Mouse (Mus musculus) bone marrow macrophage, adult 2 months (primary cell): ENCODE measurements around the gene Pigg. TPM values are rescaled to one million over a fixed set of nuclear protein-coding genes. Genes with fewer than 3 reads are reported as not detected.

Experiments used
- H3K27ac ChIP-seq: 2 replicates; pipeline ENCODE4 v1.5.1; 2012; ENCODE audit warnings: low read depth, low read length; ENCODE audit not compliant: insufficient read depth
- H3K4me1 ChIP-seq: 2 replicates; pipeline ENCODE4 v1.6.1; 2012; ENCODE audit warnings: low read length; ENCODE audit not compliant: control insufficient read depth, insufficient read depth
- H3K4me3 ChIP-seq: 2 replicates; pipeline ENCODE4 v1.5.1; 2012; ENCODE audit warnings: mild to moderate bottlenecking, low read length, moderate library complexity; ENCODE audit not compliant: insufficient read depth
- CTCF ChIP-seq: IDR thresholded peaks from 2 replicates; pipeline ENCODE4 v1.5.1; 2012; ENCODE audit warnings: low read depth, mild to moderate bottlenecking, low read length, moderate library complexity
- POLR2A ChIP-seq: IDR thresholded peaks from 2 replicates; pipeline ENCODE4 v1.6.1; 2012; ENCODE audit warnings: mild to moderate bottlenecking, low read depth, low read length, borderline replicate concordance
- polyA plus RNA-seq: library from polyadenylated mRNA; stranded (reverse); fragments of >200 nt; gene quantifications from 2 replicates; pipeline ENCODE4 v1.2.4, GENCODE M21; 2012; ENCODE audit not compliant: missing spikeins, insufficient read depth, insufficient read length

Gene Pigg
- polyA plus RNA-seq, 1 experiment: 5.1 TPM

- no peak overlapping the region for H3K4me3 ChIP-seq
- H3K4me1 ChIP-seq: peaks cover 13% of the 10 kb centered on the region
- TF ChIP-seq POLR2A (no peak), CTCF (no peak)
- no peak overlapping the region for H3K27ac ChIP-seq
Observed at GRCm38 (mm10) chr5:108369964-108370363, 57.6 kb downstream of the Pigg start.

- TF ChIP-seq POLR2A (no peak), CTCF (no peak)
- Histone ChIP-seq H3K4me1 (peaks cover 21% of the 10 kb centered on the region), H3K27ac (no peak overlapping the region), H3K4me3 (no peak overlapping the region)
Observed at GRCm38 (mm10) chr5:108374079-108374478, 61.7 kb downstream of the Pigg start.

GRCm38 (mm10) chr5:108376059-108376458 lies 63.6 kb downstream of the Pigg start:
- no peak for TF ChIP-seq CTCF
- no peak for TF ChIP-seq POLR2A
- H3K27ac ChIP-seq: no peak overlapping the region
- peaks cover 21% of the 10 kb centered on the region for H3K4me1 ChIP-seq
- no peak overlapping the region for H3K4me3 ChIP-seq

- H3K27ac ChIP-seq: no peak overlapping the region
- TF ChIP-seq CTCF (no peak), POLR2A (no peak)
- peaks cover 21% of the 10 kb centered on the region for H3K4me1 ChIP-seq
- no peak overlapping the region for H3K4me3 ChIP-seq
Observed at GRCm38 (mm10) chr5:108378346-108378745, 65.9 kb downstream of the Pigg start.

GRCm38 (mm10) chr5:108385632-108386031 lies 73.2 kb downstream of the Pigg start:
- H3K4me1 ChIP-seq: peaks cover 7% of the 10 kb centered on the region

GRCm38 (mm10) chr5:108386449-108386848 lies 74.0 kb downstream of the Pigg start:
- H3K4me1 ChIP-seq: peaks cover 11% of the 10 kb centered on the region
- no peak for TF ChIP-seq CTCF
- no peak for TF ChIP-seq POLR2A
- no peak overlapping the region for H3K27ac ChIP-seq
- H3K4me3 ChIP-seq: no peak overlapping the region

More at GRCm38 (mm10) chr5:108385632-108386031, 73.2 kb downstream of the Pigg start:
- Histone ChIP-seq H3K4me3 (no peak overlapping the region), H3K27ac (no peak overlapping the region)
- no peak for TF ChIP-seq CTCF
- TF ChIP-seq POLR2A: no peak

GRCm38 (mm10) chr5:108388201-108388600 lies 75.8 kb downstream of the Pigg start, which contains the start of gene Pde6b:
TSS of gene Pde6b (plus strand) at chr5:108388391.
- no peak for TF ChIP-seq POLR2A
- Histone ChIP-seq H3K27ac (no peak within 1 kb of the TSS), H3K4me1 (peaks cover 15% of the 10 kb centered on the region), H3K4me3 (no peak within 1 kb of the TSS)

GRCm38 (mm10) chr5:108389744-108390143 lies 77.3 kb downstream of the Pigg start:
- TF ChIP-seq CTCF (no peak), POLR2A (no peak)
- Histone ChIP-seq H3K27ac (no peak overlapping the region), H3K4me1 (peaks cover 22% of the 10 kb centered on the region), H3K4me3 (no peak overlapping the region)

Other genes with a start within 250 kb of the Pigg start
- gene Mtf2, start 246.9 kb upstream of the Pigg start, polyA plus RNA-seq: 29.4 and 33.5 TPM in 2 replicates
- 57.1 and 57.5 TPM in 2 replicates for gene Tmed5, start 180.0 kb upstream of the Pigg start, polyA plus RNA-seq
- gene Ccdc18, start 179.7 kb upstream of the Pigg start, polyA plus RNA-seq: 2.7 and 4.2 TPM in 2 replicates
- gene Dr1, start 43.7 kb upstream of the Pigg start, polyA plus RNA-seq: 56.9 and 58.4 TPM in 2 replicates
- gene Gm42517, start 55.3 kb downstream of the Pigg start, polyA plus RNA-seq: not detected in 2 replicates
- gene Pde6b, start 75.8 kb downstream of the Pigg start, polyA plus RNA-seq: not detected in 2 replicates
- gene Atp5k, start 121.8 kb downstream of the Pigg start, polyA plus RNA-seq: 222 and 238 TPM in 2 replicates
- gene Mfsd7a, start 136.3 kb downstream of the Pigg start, polyA plus RNA-seq: 8.7 and 9.8 TPM in 2 replicates
- gene Pcgf3, start 148.6 kb downstream of the Pigg start, polyA plus RNA-seq: 16.9 and 23.9 TPM in 2 replicates
- not detected in 2 replicates for gene Cplx1, start 237.4 kb downstream of the Pigg start, polyA plus RNA-seq